Mouse (Mus musculus): ENCODE measurements around the gene Elmo1.
A peak's percentile ranks its signal among the peaks of the same experiment; 100 is the strongest.

Gene Elmo1

DNA sequence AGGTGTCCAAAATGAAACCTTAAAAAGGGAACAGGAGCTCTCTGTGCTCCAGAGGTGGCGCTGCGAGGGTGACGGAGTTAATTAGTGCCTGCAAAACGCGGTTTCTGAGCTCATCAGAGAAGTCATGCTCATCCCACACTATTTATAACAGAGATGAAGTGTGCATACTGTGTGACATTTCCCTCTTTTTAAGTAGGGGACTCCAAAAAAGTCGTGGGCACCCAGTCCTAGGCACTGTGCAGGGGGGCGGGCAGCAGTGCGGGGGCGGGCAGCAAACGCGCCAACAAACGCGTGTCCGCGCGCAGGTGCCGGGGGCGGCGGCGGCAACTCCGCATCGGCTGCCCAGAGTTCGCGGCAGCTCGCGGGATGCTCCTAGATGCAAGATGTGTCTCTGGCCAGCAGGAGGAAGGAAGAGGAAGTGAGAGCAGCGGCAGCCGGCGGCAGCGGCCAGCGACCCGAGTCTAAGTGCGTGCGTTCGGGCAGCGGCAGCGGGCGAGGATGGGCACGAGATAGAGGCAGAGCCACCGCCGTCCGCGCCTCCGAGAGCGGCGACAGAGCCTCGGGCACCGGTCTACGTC is at the start of gene Elmo1:
Gene Elmo1, plus strand, starts transcription at position 464 of the 578 bp plus-strand sequence.
- DNase-seq (ENCODE audit: low read depth, low spot score) = peak; percentile 86

DNA sequence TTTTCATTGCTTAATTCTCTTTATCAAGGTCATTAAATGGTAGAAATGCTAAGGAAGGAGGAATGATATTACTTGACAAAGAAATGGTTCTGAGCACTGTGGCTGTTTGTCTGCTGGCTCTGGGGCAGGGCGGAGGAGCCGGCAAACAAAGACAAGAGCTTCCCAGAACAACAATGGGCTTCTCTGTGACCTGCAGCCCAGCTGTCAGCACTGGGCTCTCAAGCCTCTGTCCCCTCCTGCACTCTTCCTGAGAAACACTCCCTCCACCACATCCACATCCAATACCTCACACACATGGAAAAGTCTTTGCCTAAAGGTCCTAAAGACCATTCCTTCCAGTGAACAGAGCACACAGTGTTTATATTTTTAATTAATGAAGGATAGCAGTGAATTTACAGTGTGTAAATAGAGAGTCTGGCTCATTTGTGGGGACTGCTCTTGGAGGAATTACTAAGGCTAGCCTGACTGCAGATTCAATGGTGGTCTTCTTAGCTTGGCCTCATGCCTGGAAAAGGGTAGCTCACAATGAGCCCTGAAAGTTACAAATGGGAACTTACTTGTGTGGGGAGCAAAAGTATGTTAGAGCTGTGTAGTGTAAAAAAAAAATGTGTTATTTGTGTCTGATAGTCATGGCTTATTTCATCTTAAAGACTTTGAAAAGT is 49.1 kb upstream of the Elmo1 start:
- DNase-seq (ENCODE audit: low read depth, low spot score) = peak; percentile 48

GRCm38 (mm10) chr13:20042856-20043255 is 47.5 kb upstream of the Elmo1 start:
- no peak for DNase-seq (ENCODE audit: low read depth, low spot score)

DNA sequence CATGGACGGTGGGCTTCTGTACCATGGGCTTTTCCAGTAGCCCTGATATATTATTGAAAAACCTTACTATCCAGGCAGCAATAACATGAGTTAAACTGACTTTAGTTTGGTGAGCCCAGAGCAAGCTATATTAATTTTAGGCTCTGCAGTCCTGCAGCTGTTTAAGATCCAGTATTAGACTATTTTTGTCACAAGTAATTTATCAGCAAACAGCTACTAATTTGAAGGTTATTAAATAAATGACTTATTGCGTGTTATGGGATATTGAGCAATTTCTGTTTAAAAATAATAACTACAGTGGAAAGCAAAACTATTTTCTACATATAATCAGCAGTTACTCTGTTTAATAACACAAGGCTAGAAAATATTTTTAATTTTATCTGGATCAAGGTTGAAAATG is 45.0 kb upstream of the Elmo1 start:
- DNase-seq (ENCODE audit: low read depth, low spot score) = no peak

GRCm38 (mm10) chr13:20045836-20046235 is 44.6 kb upstream of the Elmo1 start:
- DNase-seq (ENCODE audit: low read depth, low spot score) = no peak

DNA sequence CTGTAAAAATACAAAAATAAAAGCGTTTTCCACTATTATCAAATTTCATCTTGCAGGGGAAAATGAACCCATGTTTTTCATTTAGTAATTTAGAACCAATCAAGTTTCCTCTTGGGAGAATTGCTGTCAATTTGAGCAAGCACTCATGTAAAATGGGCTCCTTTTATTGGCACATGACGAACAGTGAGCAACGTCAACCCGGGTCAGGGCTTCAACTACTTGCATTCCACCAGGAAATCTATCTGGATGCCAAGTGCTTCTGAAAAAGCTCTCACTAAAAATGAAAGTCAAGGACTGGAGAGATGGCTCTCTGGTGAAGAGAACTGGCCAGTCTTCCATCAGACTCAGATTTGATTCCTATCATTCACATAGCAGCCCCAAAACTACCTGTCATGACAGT is 44.0 kb upstream of the Elmo1 start:
- DNase-seq (ENCODE audit: low read depth, low spot score) = no peak

- no peak for DNase-seq (ENCODE audit: low read depth, low spot score)
Measured at GRCm38 (mm10) chr13:20047926-20048836, 42.2 kb upstream of the Elmo1 start.

GRCm38 (mm10) chr13:20048837-20049160 is 41.6 kb upstream of the Elmo1 start:
- DNase-seq (ENCODE audit: low read depth, low spot score) = no peak

- no peak for DNase-seq (ENCODE audit: low read depth, low spot score)
Measured at GRCm38 (mm10) chr13:20049654-20050053, 40.7 kb upstream of the Elmo1 start.

GRCm38 (mm10) chr13:20050149-20050548 is 40.2 kb upstream of the Elmo1 start:
- no peak for DNase-seq (ENCODE audit: low read depth, low spot score)

DNA sequence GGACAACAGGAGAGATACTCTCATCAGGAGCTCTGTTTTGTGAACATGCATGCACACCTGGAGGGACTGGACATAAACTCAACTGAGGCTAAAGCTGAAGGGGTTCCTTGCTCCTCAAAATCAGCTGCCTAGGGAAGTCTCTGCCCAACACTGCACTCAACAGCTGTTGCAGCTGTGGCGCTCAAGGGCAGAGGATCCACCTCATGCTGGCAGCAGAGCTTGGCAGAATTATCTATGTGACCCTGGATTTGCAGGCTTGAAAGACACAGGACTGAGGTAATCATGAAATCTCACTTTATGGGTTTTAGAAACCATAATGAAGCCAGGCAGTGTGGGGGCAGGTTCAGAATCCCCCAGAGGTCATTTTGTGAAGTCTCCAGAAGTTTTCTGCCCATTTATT is 32.5 kb upstream of the Elmo1 start:
- DNase-seq (ENCODE audit: low read depth, low spot score) = no peak

DNA sequence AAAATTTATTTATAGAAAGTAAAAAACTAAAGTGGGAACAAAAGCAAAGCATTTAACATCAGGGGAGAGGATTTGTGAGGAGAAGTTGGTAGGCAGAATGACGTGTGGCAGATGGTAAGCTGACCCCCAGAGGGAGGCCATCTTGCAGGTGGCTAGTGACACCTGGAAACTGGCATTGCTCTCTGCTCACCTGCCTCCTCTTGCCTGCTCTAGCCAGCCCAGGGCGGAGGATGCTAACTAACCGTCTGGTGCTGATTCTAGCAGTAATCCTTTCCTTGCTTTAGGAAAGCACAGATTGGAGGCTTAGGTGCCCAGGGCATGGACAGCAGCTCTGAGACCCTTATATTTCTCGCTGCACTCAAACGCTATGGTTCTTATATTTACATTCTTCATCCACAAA is 29.4 kb upstream of the Elmo1 start:
- no peak for DNase-seq (ENCODE audit: low read depth, low spot score)

DNA sequence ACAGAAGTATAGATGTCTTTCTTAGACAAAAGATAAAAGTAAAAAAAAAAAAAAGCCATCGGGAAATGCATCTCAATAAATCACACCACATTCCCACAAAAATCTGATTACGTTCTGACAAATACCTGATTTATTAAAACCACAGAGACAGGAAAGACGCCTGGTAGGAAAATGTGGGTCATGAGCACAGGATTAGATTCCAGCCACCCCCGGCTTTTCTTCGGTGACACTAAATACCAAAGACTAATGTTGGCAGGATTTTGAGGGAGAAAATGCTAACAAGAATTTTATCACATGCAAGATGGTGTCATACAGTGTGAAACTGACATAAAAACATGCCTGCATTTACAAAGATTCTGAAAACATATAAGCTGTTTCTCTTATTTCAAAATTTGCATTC is 27.1 kb upstream of the Elmo1 start:
- DNase-seq (ENCODE audit: low read depth, low spot score) = no peak

- DNase-seq (ENCODE audit: low read depth, low spot score) = no peak
Measured at GRCm38 (mm10) chr13:20072043-20072442, 18.4 kb upstream of the Elmo1 start.

DNA sequence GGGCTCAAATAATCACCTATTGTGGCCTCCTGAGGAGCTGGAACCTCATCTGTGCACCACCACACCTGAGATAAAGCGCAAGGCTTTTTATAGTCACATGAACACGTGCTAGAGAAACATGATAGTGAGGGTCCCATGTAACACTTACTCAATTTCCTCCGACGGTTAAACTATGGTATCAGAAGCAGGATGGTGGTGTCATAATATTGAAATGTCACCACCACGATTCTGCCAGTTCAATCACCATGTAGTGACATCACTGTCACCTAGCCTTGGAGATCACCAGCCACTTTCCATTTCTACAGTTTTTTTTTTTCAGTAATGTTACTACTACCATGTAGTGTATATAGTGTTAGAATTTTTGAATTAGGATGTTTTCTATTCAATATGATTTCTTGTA is 17.4 kb upstream of the Elmo1 start:
- DNase-seq (ENCODE audit: low read depth, low spot score) = no peak

DNA sequence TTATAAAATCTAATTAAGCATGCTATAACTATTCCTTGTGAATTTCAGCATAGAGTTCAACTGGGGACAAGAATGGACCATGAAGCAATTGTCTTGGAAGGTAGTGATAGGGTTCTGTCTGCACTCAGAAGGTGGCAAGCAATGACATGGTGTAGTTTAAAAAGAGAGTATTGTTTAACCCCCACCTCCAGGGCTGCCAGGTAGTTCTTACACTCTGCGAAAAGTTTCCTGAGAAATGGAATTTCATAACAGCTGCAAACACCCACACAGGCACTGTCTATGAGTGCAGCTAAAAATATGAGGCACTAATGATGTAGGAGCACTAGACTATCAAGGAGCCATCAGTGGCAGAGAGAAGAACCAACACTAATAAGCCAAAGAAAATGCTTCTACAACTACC is 13.9 kb upstream of the Elmo1 start:
- DNase-seq (ENCODE audit: low read depth, low spot score) = no peak

- no peak for DNase-seq (ENCODE audit: low read depth, low spot score)
Measured at GRCm38 (mm10) chr13:20077237-20077636, 13.2 kb upstream of the Elmo1 start.

DNA sequence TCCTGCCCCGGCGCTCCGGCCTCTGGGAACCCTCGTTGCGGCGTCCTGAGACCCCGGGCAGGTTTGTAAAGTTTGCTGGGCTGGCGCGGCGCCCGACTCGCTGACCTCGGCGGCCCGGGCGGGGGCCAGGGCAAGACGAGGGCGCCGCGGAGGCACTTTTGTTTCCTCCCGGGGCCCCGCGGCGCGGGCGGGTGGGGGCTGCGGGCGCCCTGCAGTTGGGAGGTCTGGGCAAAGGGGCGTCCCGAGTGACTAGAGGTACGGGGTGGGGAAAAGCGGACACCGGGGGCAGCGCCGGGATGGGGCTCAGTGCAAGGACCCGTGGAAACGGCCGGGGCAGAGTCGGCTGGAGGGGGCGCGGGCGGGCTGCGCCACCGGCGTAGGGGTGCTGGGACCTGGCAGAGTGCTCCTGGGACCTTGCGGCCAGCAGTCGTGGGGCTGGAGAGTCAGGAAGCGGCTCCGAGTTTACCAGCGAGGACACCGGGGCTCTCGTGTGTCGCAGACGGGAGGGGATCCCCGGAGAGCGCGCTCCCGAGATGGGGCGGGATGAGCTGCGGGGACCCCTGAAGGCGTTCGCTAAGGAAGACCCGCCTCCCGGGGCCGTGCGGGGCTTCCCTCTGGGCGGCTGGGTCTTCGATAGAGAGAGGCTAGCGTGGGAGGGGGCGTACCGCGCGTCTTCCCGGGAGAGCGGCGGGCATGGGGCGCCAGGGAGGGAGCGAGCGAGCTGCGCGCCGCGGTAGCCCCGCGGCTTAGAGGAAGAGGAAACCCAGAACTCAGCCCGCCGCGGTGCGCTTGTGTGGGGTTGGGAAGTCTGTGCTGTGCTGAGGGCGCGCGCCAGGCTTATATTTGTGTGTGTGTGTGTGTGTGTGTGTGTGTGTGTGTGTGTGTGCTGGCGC is 561 bp downstream of the Elmo1 start:
- DNase-seq (ENCODE audit: low read depth, low spot score) = peak; percentile 56

DNA sequence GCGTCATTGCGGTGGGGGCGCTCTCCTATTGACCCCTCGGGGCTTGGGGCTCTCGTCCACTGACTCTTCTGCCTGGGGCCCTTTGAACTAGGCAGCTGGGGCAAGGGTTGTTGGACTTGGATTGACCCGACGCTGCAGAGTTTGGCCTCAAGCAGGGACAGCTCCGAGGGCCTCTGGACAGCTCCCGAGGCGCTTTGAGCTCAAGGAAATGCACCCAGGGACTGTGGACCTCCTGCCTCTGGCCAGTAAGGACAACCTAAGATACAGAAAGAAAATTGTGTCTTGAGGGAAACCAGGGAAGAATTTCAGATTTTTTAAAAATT is 1.2 kb downstream of the Elmo1 start:
- DNase-seq (ENCODE audit: low read depth, low spot score) = peak; percentile 33

DNA sequence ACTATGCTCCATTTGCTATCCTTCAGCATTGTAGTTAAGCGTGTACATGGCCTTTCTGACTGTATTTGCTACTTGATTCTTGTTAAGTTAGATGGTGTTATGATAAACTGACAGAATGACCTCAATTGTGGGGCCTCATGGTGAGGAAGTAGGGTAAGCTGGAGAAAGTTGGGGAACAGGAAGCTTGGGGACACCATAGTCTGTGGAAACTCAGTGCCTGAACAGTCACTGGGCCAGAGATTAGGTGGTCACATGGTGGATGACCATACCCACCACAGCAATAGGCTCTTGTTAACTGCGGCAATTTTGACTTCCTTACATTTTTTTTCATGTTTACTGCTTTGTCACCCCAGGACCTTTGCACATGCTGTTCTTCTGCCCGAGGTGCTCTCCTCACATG is 1.9 kb downstream of the Elmo1 start:
- no peak for DNase-seq (ENCODE audit: low read depth, low spot score)

DNA sequence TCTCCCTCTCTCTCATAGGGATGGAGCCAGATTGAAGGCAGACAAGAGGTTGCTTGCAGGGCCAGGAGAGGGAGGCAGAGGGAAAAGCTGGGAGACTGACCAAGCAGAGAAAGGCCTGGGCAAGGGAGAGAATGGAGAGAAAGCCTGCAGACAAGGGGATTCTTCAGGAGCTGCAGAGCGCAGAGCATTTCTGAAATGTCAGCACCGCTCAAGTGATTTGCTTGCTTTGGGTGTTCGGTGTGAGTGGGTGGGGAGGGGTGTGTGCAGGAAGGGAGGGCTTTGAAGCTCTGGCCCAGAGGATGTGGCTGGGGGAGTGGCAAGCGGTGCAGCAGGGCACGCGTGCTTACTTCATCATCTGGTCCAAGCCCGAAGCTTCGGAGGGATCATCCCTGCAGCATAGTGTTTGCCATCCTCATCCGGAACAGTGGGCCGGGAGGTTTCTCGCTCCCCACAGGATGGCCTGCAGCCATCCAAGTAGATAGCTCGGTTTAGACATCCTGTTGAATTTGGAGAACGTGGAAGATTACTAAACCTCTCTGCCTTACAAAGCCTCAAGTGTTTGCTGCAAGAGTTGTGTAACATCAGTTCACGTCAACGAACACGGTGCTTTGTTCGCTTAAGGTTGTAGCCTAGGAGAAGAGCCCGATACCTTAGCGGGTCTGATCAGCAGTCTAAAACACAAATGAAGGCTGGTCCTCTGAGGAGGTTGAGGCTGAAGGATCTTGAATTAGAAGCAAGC is 3.1 kb downstream of the Elmo1 start:
- no peak for DNase-seq (ENCODE audit: low read depth, low spot score)
